Mouse (Mus musculus): ENCODE data around the gene Agpat1.

Gene Agpat1

GRCm38 (mm10) chr17:34650781-34651180, 46.7 kb downstream of the Agpat1 start:
- in situ Hi-C loops (cut with MboI, MseI): no loop called here

- in situ Hi-C loops (cut with MboI, MseI): no loop called here
These were observed 47.6 kb downstream of the Agpat1 start for GRCm38 (mm10) chr17:34651507-34652221.

GRCm38 (mm10) chr17:34652546-34652945, 48.5 kb downstream of the Agpat1 start:
- in situ Hi-C loops (cut with MboI, MseI): no loop called here

GRCm38 (mm10) chr17:34652985-34653384, 48.9 kb downstream of the Agpat1 start:
- in situ Hi-C loops (cut with MboI, MseI): no loop called here

GRCm38 (mm10) chr17:34653746-34654285, 49.8 kb downstream of the Agpat1 start:
- in situ Hi-C loops (cut with MboI, MseI): no loop called here

- in situ Hi-C loops (cut with MboI, MseI): no loop called here
These were observed 50.3 kb downstream of the Agpat1 start for GRCm38 (mm10) chr17:34654392-34654791.

GRCm38 (mm10) chr17:34655160-34655559, 51.1 kb downstream of the Agpat1 start:
- in situ Hi-C loops (cut with MboI, MseI): no loop called here

GRCm38 (mm10) chr17:34655581-34655991, 51.5 kb downstream of the Agpat1 start:
- in situ Hi-C loops (cut with MboI, MseI): no loop called here

GRCm38 (mm10) chr17:34656666-34657065, 52.6 kb downstream of the Agpat1 start:
- in situ Hi-C loops (cut with MboI, MseI): no loop called here

GRCm38 (mm10) chr17:34657271-34657670, 53.2 kb downstream of the Agpat1 start:
- in situ Hi-C loops (cut with MboI, MseI): no loop called here

- in situ Hi-C loops (cut with MboI, MseI): no loop called here
These were observed 54.1 kb downstream of the Agpat1 start for GRCm38 (mm10) chr17:34658145-34658544.

GRCm38 (mm10) chr17:34658591-34658990, 54.5 kb downstream of the Agpat1 start:
- in situ Hi-C loops (cut with MboI, MseI): no loop called here

- in situ Hi-C loops (cut with MboI, MseI): no loop called here
These were observed 55.3 kb downstream of the Agpat1 start for GRCm38 (mm10) chr17:34659181-34659896.

GRCm38 (mm10) chr17:34659897-34660214, 55.8 kb downstream of the Agpat1 start:
- in situ Hi-C loops (cut with MboI, MseI): no loop called here

GRCm38 (mm10) chr17:34660259-34660820, 56.3 kb downstream of the Agpat1 start:
- in situ Hi-C loops (cut with MboI, MseI): no loop called here

- in situ Hi-C loops (cut with MboI, MseI): no loop called here
These were observed 57.1 kb downstream of the Agpat1 start for GRCm38 (mm10) chr17:34661121-34661591.

- in situ Hi-C loops (cut with MboI, MseI): no loop called here
These were observed 58.4 kb downstream of the Agpat1 start for GRCm38 (mm10) chr17:34662468-34662867.

- in situ Hi-C loops (cut with MboI, MseI): no loop called here
These were observed 58.9 kb downstream of the Agpat1 start for GRCm38 (mm10) chr17:34662978-34663377.
